Mouse (Mus musculus) lung, embryonic 14.5 days (tissue): ENCODE data around the gene Ajap1. TPM values are rescaled to one million over a fixed set of nuclear protein-coding genes. Genes with fewer than 3 reads are reported as not detected.

Experiments
- ATAC-seq: fragments of 200-750 bp; cut with Nextera tagmentation; 2 replicates; pipeline ENCODE4 v1.8.0; 2017; ENCODE audit warnings: mild to moderate bottlenecking, moderate TSS enrichment, moderate library complexity; ENCODE audit not compliant: insufficient read depth
- DNase-seq: peaks from one replicate; pipeline ENCODE4 v3.0.0-alpha.2; 2015
- H3K27ac ChIP-seq: fragments of 300-500 bp; sonication (generic); 2 replicates; pipeline ENCODE4 v1.5.1; 2014; ENCODE audit warnings: low read depth, mild to moderate bottlenecking, moderate library complexity
- H3K27me3 ChIP-seq: fragments of 300-500 bp; sonication (generic); 2 replicates; pipeline ENCODE4 v1.6.1; 2014; ENCODE audit warnings: low read length, control low read depth; ENCODE audit not compliant: insufficient read depth
- H3K36me3 ChIP-seq: fragments of 300-500 bp; sonication (generic); 2 replicates; pipeline ENCODE4 v1.6.1; 2014; ENCODE audit warnings: control low read depth; ENCODE audit not compliant: insufficient read depth
- H3K4me1 ChIP-seq: fragments of 300-500 bp; sonication (generic); 2 replicates; pipeline ENCODE4 v1.6.1; 2014; ENCODE audit warnings: antibody characterized with exemption, control low read depth; ENCODE audit not compliant: insufficient read depth
- H3K4me2 ChIP-seq: fragments of 300-500 bp; sonication (generic); 2 replicates; pipeline ENCODE4 v1.6.1; 2014; ENCODE audit warnings: mild to moderate bottlenecking
- H3K4me3 ChIP-seq: fragments of 300-500 bp; sonication (generic); 2 replicates; pipeline ENCODE4 v1.5.1; 2014; ENCODE audit warnings: low read depth, low read length
- H3K9ac ChIP-seq: fragments of 300-500 bp; sonication (generic); 2 replicates; pipeline ENCODE4 v1.6.1; 2014
- H3K9me3 ChIP-seq: fragments of 300-500 bp; sonication (generic); 2 replicates; pipeline ENCODE4 v1.6.1; 2016; ENCODE audit warnings: low read depth, low read length, control low read depth
- CTCF ChIP-seq: IDR thresholded peaks from 2 replicates; pipeline ENCODE4 v1.5.1; 2016; ENCODE audit warnings: antibody characterized with exemption, low read depth
- WGBS: fragments of 180-500 bp; shearing (Covaris S2); extraction: QIAGEN DNeasy Blood & Tissue Kit; methylation state at CpG from one replicate; pipeline ENCODE4 v1.1.7; 2014; 5-methylcytosine and 5-hydroxymethylcytosine counted together
- polyA plus RNA-seq: library from polyadenylated mRNA; unstranded; fragments of >200 nt; fragmentation: Nextera tagmentation; extraction: Ambion mirVana; gene quantifications from 2 replicates; pipeline ENCODE4 v1.2.1, GENCODE M21; 2014

Gene Ajap1
- 0.11 TPM in 1 of 2 replicates, not detected in the other for polyA plus RNA-seq

- H3K4me1 ChIP-seq: no peaks in the 10 kb centered on the region
- TF ChIP-seq CTCF: no peak
- H3K4me2 ChIP-seq: peak within 1 kb of the TSS; percentile 59
- peak; percentile 20 for DNase-seq
- no peak within 1 kb of the TSS for H3K27ac ChIP-seq
- H3K9ac ChIP-seq: no peak within 1 kb of the TSS
- WGBS: under 1% methylated on average over 104 of the region's 114 CpGs
- H3K4me3 ChIP-seq: peak within 1 kb of the TSS; percentile 34
- no peaks in the 10 kb centered on the region for H3K9me3 ChIP-seq
- no peaks in the 10 kb centered on the region for H3K36me3 ChIP-seq
- peak; percentile 41; the same call in 1 of the 2 replicates for ATAC-seq
- H3K27me3 ChIP-seq: peaks cover 72% of the 10 kb centered on the region
These were observed at the start of gene Ajap1 for GRCm38 (mm10) chr4:153482459-153483338. TSS of gene Ajap1 (minus strand) at chr4:153482811.

GRCm38 (mm10) chr4:153530536-153530935, 47.9 kb upstream of the Ajap1 start:
- H3K27ac ChIP-seq: no peak overlapping the region
- no peaks in the 10 kb centered on the region for H3K9me3 ChIP-seq
- no peak for DNase-seq
- ATAC-seq: no peak
- no peak overlapping the region for H3K4me2 ChIP-seq
- no peak for TF ChIP-seq CTCF
- no peak overlapping the region for H3K4me3 ChIP-seq
- 48% methylated on average over 14 of the region's 14 CpGs for WGBS
- H3K4me1 ChIP-seq: no peaks in the 10 kb centered on the region
- H3K9ac ChIP-seq: no peak overlapping the region
- H3K27me3 ChIP-seq: no peaks in the 10 kb centered on the region
- no peaks in the 10 kb centered on the region for H3K36me3 ChIP-seq

- DNase-seq (no peak), ATAC-seq (no peak)
- Histone ChIP-seq H3K4me3 (no peak overlapping the region), H3K27ac (no peak overlapping the region), H3K4me1 (no peaks in the 10 kb centered on the region), H3K4me2 (no peak overlapping the region), H3K36me3 (no peaks in the 10 kb centered on the region), H3K9ac (no peak overlapping the region), H3K27me3 (no peaks in the 10 kb centered on the region), H3K9me3 (no peaks in the 10 kb centered on the region)
- WGBS: 81% methylated on average over 1 of the region's 1 CpGs
- no peak for TF ChIP-seq CTCF
These were observed 39.0 kb upstream of the Ajap1 start for GRCm38 (mm10) chr4:153521601-153522000.

- H3K9me3 ChIP-seq: no peaks in the 10 kb centered on the region
- H3K27ac ChIP-seq: no peak overlapping the region
- ATAC-seq (no peak), DNase-seq (no peak)
- H3K4me2 ChIP-seq: no peak overlapping the region
- no peak overlapping the region for H3K4me3 ChIP-seq
- no peaks in the 10 kb centered on the region for H3K36me3 ChIP-seq
- no peaks in the 10 kb centered on the region for H3K27me3 ChIP-seq
- TF ChIP-seq CTCF: no peak
- WGBS: 71% methylated on average over 3 of the region's 3 CpGs
- H3K9ac ChIP-seq: no peak overlapping the region
- H3K4me1 ChIP-seq: no peaks in the 10 kb centered on the region
These were observed 37.3 kb upstream of the Ajap1 start for GRCm38 (mm10) chr4:153519888-153520287.

GRCm38 (mm10) chr4:153519289-153519688, 36.7 kb upstream of the Ajap1 start:
- Histone ChIP-seq H3K27me3 (no peaks in the 10 kb centered on the region), H3K4me2 (no peak overlapping the region), H3K4me3 (no peak overlapping the region), H3K9ac (no peak overlapping the region), H3K27ac (no peak overlapping the region), H3K9me3 (no peaks in the 10 kb centered on the region), H3K36me3 (no peaks in the 10 kb centered on the region), H3K4me1 (no peaks in the 10 kb centered on the region)
- no peak for DNase-seq
- WGBS: 71% methylated on average over 1 of the region's 1 CpGs
- no peak for TF ChIP-seq CTCF
- ATAC-seq: no peak

- Histone ChIP-seq H3K36me3 (no peaks in the 10 kb centered on the region), H3K27ac (no peak overlapping the region), H3K4me2 (no peak overlapping the region), H3K27me3 (no peaks in the 10 kb centered on the region), H3K4me3 (no peak overlapping the region), H3K4me1 (no peaks in the 10 kb centered on the region), H3K9me3 (no peaks in the 10 kb centered on the region), H3K9ac (no peak overlapping the region)
- DNase-seq (no peak), ATAC-seq (no peak)
- TF ChIP-seq CTCF: no peak
- 49% methylated on average over 10 of the region's 10 CpGs for WGBS
These were observed 33.2 kb upstream of the Ajap1 start for GRCm38 (mm10) chr4:153515786-153516185.

GRCm38 (mm10) chr4:153514071-153514470, 31.5 kb upstream of the Ajap1 start:
- no peak for DNase-seq
- TF ChIP-seq CTCF: no peak
- WGBS: 80% methylated on average over 6 of the region's 6 CpGs

More at GRCm38 (mm10) chr4:153514071-153514470, 31.5 kb upstream of the Ajap1 start:
- Histone ChIP-seq H3K4me1 (no peaks in the 10 kb centered on the region), H3K4me2 (no peak overlapping the region), H3K27me3 (no peaks in the 10 kb centered on the region), H3K27ac (no peak overlapping the region), H3K36me3 (no peaks in the 10 kb centered on the region), H3K9ac (no peak overlapping the region), H3K9me3 (no peaks in the 10 kb centered on the region), H3K4me3 (no peak overlapping the region)
- ATAC-seq: no peak
